In genomic region chr10:67099183-67099929, GRCm38 (mm10) we compare ENCODE assay signal across 8 mouse cellular contexts. TPM values are rescaled to one million over a fixed set of nuclear protein-coding genes. Genes with fewer than 3 reads are reported as not detected.
A peak's percentile ranks its signal among the peaks of the same experiment; 100 is the strongest.
DNase-seq lines count a peak whose midpoint lies in the region; ATAC-seq and TF ChIP-seq lines count a peak whose summit lies in the region.

No protein-coding gene starts in this region.

- no peaks in the 10 kb centered on the region for H3K36me3 ChIP-seq in intestine, postnatal 0 days (ENCODE audit: control insufficient read depth, insufficient read depth)
- H3K36me3 ChIP-seq in intestine, embryonic 15.5 days, result no peaks in the 10 kb centered on the region
- H3K36me3 ChIP-seq in ES-E14 (ENCODE audit: control insufficient read depth, insufficient read depth, low read length, poor library complexity, severe bottlenecking), result peaks cover 13% of the 10 kb centered on the region; the same call in 1 of the 2 replicates
- no peaks in the 10 kb centered on the region for H3K36me3 ChIP-seq in forebrain, embryonic 11.5 days (ENCODE audit: control insufficient read depth, insufficient read depth, low read length)
- no peaks in the 10 kb centered on the region for H3K36me3 ChIP-seq in midbrain, embryonic 15.5 days (replicated peaks)

- H3K4me1 ChIP-seq in intestine, postnatal 0 days (replicated peaks; ENCODE audit: control insufficient read depth, insufficient read depth, low read length), result peaks cover 15% of the 10 kb centered on the region
- H3K4me1 ChIP-seq in intestine, embryonic 15.5 days (replicated peaks), result peaks cover 43% of the 10 kb centered on the region
- peaks cover 22 to 25% of the 10 kb centered on the region in 2 experiments for H3K4me1 ChIP-seq in ES-E14 (ENCODE audit: control insufficient read depth in 2 of 2, insufficient read depth in 2 of 2, low read length in 2 of 2, poor library complexity in 1 of 2)
- H3K4me1 ChIP-seq in forebrain, embryonic 11.5 days (replicated peaks; ENCODE audit: control insufficient read depth, insufficient read depth, low read length), result peaks cover 20% of the 10 kb centered on the region
- H3K4me1 ChIP-seq in midbrain, embryonic 15.5 days, result peaks cover 70% of the 10 kb centered on the region

- no peak for TF ChIP-seq CTCF in intestine, postnatal 0 days (IDR thresholded peaks at IDR 0.05; ENCODE audit: low read depth)

- 59% methylated on average over 13 of the region's 13 CpGs for WGBS in intestine, postnatal 0 days
- 59% methylated on average over 13 of the region's 13 CpGs for WGBS in intestine, embryonic 15.5 days
- 60% methylated on average over 13 of the region's 13 CpGs for WGBS in forebrain, embryonic 11.5 days
- WGBS in midbrain, embryonic 15.5 days, result 64% methylated on average over 13 of the region's 13 CpGs

- H3K9me3 ChIP-seq in intestine, postnatal 0 days (ENCODE audit: control insufficient read depth), result no peaks in the 10 kb centered on the region
- no peaks in the 10 kb centered on the region for H3K9me3 ChIP-seq in intestine, embryonic 15.5 days
- no peaks in the 10 kb centered on the region for H3K9me3 ChIP-seq in ES-E14 (ENCODE audit: control insufficient read depth, insufficient read depth, low read depth, low read length)
- H3K9me3 ChIP-seq in forebrain, embryonic 11.5 days (ENCODE audit: control insufficient read depth, low read length), result no peaks in the 10 kb centered on the region
- no peaks in the 10 kb centered on the region for H3K9me3 ChIP-seq in midbrain, embryonic 15.5 days

- ATAC-seq in intestine, postnatal 0 days, result no peak
- no peak for ATAC-seq in intestine, embryonic 15.5 days
- ATAC-seq in forebrain, embryonic 11.5 days (replicated peaks; ENCODE audit: low FRiP score), result no peak
- no peak for ATAC-seq in midbrain, embryonic 15.5 days (replicated peaks)

- H3K4me2 ChIP-seq in intestine, postnatal 0 days (replicated peaks; ENCODE audit: low read depth), result peak overlapping the region; percentile 72
- no peak overlapping the region; the same call in 1 of the 2 replicates for H3K4me2 ChIP-seq in intestine, embryonic 15.5 days (replicated peaks)
- peak overlapping the region; percentile 74; the same call in 1 of the 2 replicates for H3K4me2 ChIP-seq in forebrain, embryonic 11.5 days (ENCODE audit: low read depth, low read length, severe bottlenecking)
- peak overlapping the region; percentile 74 for H3K4me2 ChIP-seq in midbrain, embryonic 15.5 days

- H3K4me3 ChIP-seq in intestine, postnatal 0 days (ENCODE audit: low read depth, low read length), result no peak overlapping the region
- H3K4me3 ChIP-seq in intestine, embryonic 15.5 days (replicated peaks), result no peak overlapping the region
- H3K4me3 ChIP-seq in ES-E14 (ENCODE audit: insufficient read depth in 1 of 2, low read depth in 1 of 2, low read length in 2 of 2, poor library complexity in 1 of 2, severe bottlenecking in 1 of 2), result peak overlapping the region; percentile 88 to 95
- no peak overlapping the region for H3K4me3 ChIP-seq in forebrain, embryonic 11.5 days (ENCODE audit: low read depth, low read length)
- peak overlapping the region; percentile 84; the same call in 1 of the 2 replicates for H3K4me3 ChIP-seq in midbrain, embryonic 15.5 days

- no peaks in the 10 kb centered on the region for H3K27me3 ChIP-seq in intestine, postnatal 0 days (replicated peaks; ENCODE audit: control insufficient read depth, insufficient read depth, low read length)
- H3K27me3 ChIP-seq in intestine, embryonic 15.5 days (replicated peaks), result no peaks in the 10 kb centered on the region
- no peaks in the 10 kb centered on the region for H3K27me3 ChIP-seq in forebrain, embryonic 11.5 days (ENCODE audit: control insufficient read depth, insufficient read depth, low read length)
- no peaks in the 10 kb centered on the region for H3K27me3 ChIP-seq in midbrain, embryonic 15.5 days (replicated peaks)

- H3K9ac ChIP-seq in intestine, postnatal 0 days (ENCODE audit: low read depth, low read length), result no peak overlapping the region
- no peak overlapping the region for H3K9ac ChIP-seq in intestine, embryonic 15.5 days
- peak overlapping the region; percentile 76 for H3K9ac ChIP-seq in ES-E14 (ENCODE audit: insufficient read depth, low read depth, low read length, poor library complexity, severe bottlenecking)
- no peak overlapping the region; the same call in 1 of the 2 replicates for H3K9ac ChIP-seq in forebrain, embryonic 11.5 days (ENCODE audit: low read length)
- H3K9ac ChIP-seq in midbrain, embryonic 15.5 days, result no peak overlapping the region

- DNase-seq in ES-E14 (ENCODE audit: low read depth, low spot score), result no peak
- no peak for DNase-seq in forebrain, embryonic 11.5 days (ENCODE audit: low spot score)
- no peak for DNase-seq in frontal cortex, adult 2 months (ENCODE audit: extremely low spot score in 1 of 2, low spot score in 1 of 2)
- no peak for DNase-seq in frontal cortex, postnatal 36 days (ENCODE audit: low spot score in 2 of 2)
- no peak for DNase-seq in urinary bladder, postnatal 4 days (ENCODE audit: low spot score in 2 of 2)

- in situ Hi-C loops in ES-E14 (cut with MboI; ENCODE audit: low sequenced_read_pairs in 2 of 2, unreplicated experiment in 2 of 2), result loop anchor here (25.0 kb wide), 1 partner anchor 187 kb away; no protein-coding TSS in a partner anchor

- H3K27ac ChIP-seq in intestine, postnatal 0 days (ENCODE audit: low read depth, low read length), result peak overlapping the region; percentile 57; the same call in 1 of the 2 replicates
- H3K27ac ChIP-seq in intestine, embryonic 15.5 days, result no peak overlapping the region
- H3K27ac ChIP-seq in ES-E14 (ENCODE audit: insufficient read depth, low read depth, low read length, poor library complexity, severe bottlenecking), result peak overlapping the region; percentile 93
- H3K27ac ChIP-seq in forebrain, embryonic 11.5 days (ENCODE audit: low read depth, low read length), result no peak overlapping the region
- no peak overlapping the region for H3K27ac ChIP-seq in midbrain, embryonic 15.5 days

TF ChIP-seq in ES-E14, 5 proteins besides CTCF, POLR2A, EP300 and RAD21:
- TF ChIP-seq ZNF384 (IDR thresholded peaks at IDR 0.05; ENCODE audit: low read depth, low read length) (no peak), ZC3H11A (IDR thresholded peaks at IDR 0.05; ENCODE audit: borderline replicate concordance, low read depth, low read length) (no peak), HCFC1 (IDR thresholded peaks at IDR 0.05; ENCODE audit: borderline replicate concordance, insufficient read depth, low read length) (no peak), CHD2 (IDR thresholded peaks at IDR 0.05; ENCODE audit: low read depth, low read length) (no peak), MAFK (IDR thresholded peaks at IDR 0.05; ENCODE audit: insufficient read depth, low read depth, low read length) (no peak)

RNA-seq across cellular contexts. Expression of gene Reep3, which starts 2.6 kb away (rescaled TPM):
- polyA plus RNA-seq in intestine, postnatal 0 days (2015; fragmentation: Nextera tagmentation; extraction: Ambion mirVana), result 77.4 and 81.2 TPM in 2 replicates
- 38.6 and 41.5 TPM in 2 replicates for polyA plus RNA-seq in intestine, embryonic 15.5 days (2015; fragmentation: Nextera tagmentation; extraction: Ambion mirVana)
- 18.1 and 18.2 TPM in 2 replicates for total RNA-seq in ES-E14 (2012; rRNA removed)
- 44.6 and 48.4 TPM in 2 replicates for polyA plus RNA-seq in forebrain, embryonic 11.5 days (2014; fragmentation: Nextera tagmentation; extraction: Ambion mirVana)
- polyA plus RNA-seq in midbrain, embryonic 15.5 days (2015; fragmentation: Nextera tagmentation; extraction: Ambion mirVana), result 28.3 and 29.2 TPM in 2 replicates
- polyA plus RNA-seq in frontal cortex, adult 2 months (2012; rRNA removed), result 22.0 and 22.6 TPM in 2 replicates

RNA-seq across cellular contexts. Expression of gene Jmjd1c, which starts 3.4 kb away (rescaled TPM):
- polyA plus RNA-seq in intestine, postnatal 0 days (2015; fragmentation: Nextera tagmentation; extraction: Ambion mirVana), result 33.4 and 39.6 TPM in 2 replicates
- 33.5 and 36.2 TPM in 2 replicates for polyA plus RNA-seq in intestine, embryonic 15.5 days (2015; fragmentation: Nextera tagmentation; extraction: Ambion mirVana)
- 93.0 and 124 TPM in 2 replicates for total RNA-seq in ES-E14 (2012; rRNA removed)
- 53.1 and 55.7 TPM in 2 replicates for polyA plus RNA-seq in forebrain, embryonic 11.5 days (2014; fragmentation: Nextera tagmentation; extraction: Ambion mirVana)
- polyA plus RNA-seq in midbrain, embryonic 15.5 days (2015; fragmentation: Nextera tagmentation; extraction: Ambion mirVana), result 52.0 and 53.8 TPM in 2 replicates
- 34.2 and 37.8 TPM in 2 replicates for polyA plus RNA-seq in frontal cortex, adult 2 months (2012; rRNA removed)

Comparison
In these comparisons a context has a peak if more than half of its experiments do, and no peak if none do; other contexts are left out.
1. H3K27ac ChIP-seq: peak in intestine, postnatal 0 days (single experiment) and ES-E14 (single experiment); none in intestine, embryonic 15.5 days (single experiment), forebrain, embryonic 11.5 days (single experiment) and midbrain, embryonic 15.5 days (single experiment).
2. H3K4me3 ChIP-seq: peak in ES-E14 (2 of 2) and midbrain, embryonic 15.5 days (single experiment); none in intestine, postnatal 0 days (single experiment), intestine, embryonic 15.5 days (single experiment) and forebrain, embryonic 11.5 days (single experiment).